Mouse (Mus musculus) heart, postnatal 0 days (tissue): ENCODE measurements at regions not wholly inside any gene's neighbourhood (a gene's known extent, or its start where the extent isn't known, plus 50 kb on each side); places are given as distances from the start of the nearest gene placed in this dataset.
A peak's percentile ranks its signal among the peaks of the same experiment; 100 is the strongest.

Experiments used
- ATAC-seq: fragments of 200-750 bp; cut with Nextera tagmentation; 2 replicates; pipeline ENCODE4 v1.8.0; 2017; ENCODE audit warnings: low read depth, moderate number of reproducible peaks, moderate library complexity; ENCODE audit not compliant: insufficient read depth
- DNase-seq: peaks from one replicate; pipeline ENCODE4 v3.0.0-alpha.2; 2016; ENCODE audit warnings: low spot score
- H3K27ac ChIP-seq: fragments of 300-500 bp; sonication (generic); 2 replicates; pipeline ENCODE4 v1.5.1; 2014; ENCODE audit warnings: low read depth, mild to moderate bottlenecking
- H3K27me3 ChIP-seq: fragments of 300-500 bp; sonication (generic); 2 replicates; pipeline ENCODE4 v1.6.1; 2014; ENCODE audit warnings: low read length, mixed read lengths; ENCODE audit not compliant: control insufficient read depth, insufficient read depth
- H3K36me3 ChIP-seq: fragments of 300-500 bp; sonication (generic); replicated peaks from 2 replicates; pipeline ENCODE4 v1.6.1; 2014; ENCODE audit warnings: low read length, mixed read lengths; ENCODE audit not compliant: control insufficient read depth, insufficient read depth
- H3K4me1 ChIP-seq: fragments of 300-500 bp; sonication (generic); 2 replicates; pipeline ENCODE4 v1.6.1; 2014; ENCODE audit warnings: antibody characterized with exemption; ENCODE audit not compliant: control insufficient read depth, insufficient read depth
- H3K4me2 ChIP-seq: fragments of 300-500 bp; sonication (generic); 2 replicates; pipeline ENCODE4 v1.6.1; 2014; ENCODE audit warnings: low read depth, mild to moderate bottlenecking, low read length, moderate library complexity
- H3K4me3 ChIP-seq: fragments of 300-500 bp; sonication (generic); 2 replicates; pipeline ENCODE4 v1.5.1; 2014; ENCODE audit warnings: low read depth, low read length
- H3K9ac ChIP-seq: fragments of 300-500 bp; sonication (generic); replicated peaks from 2 replicates; pipeline ENCODE4 v1.6.1; 2014; ENCODE audit warnings: low read depth, low read length, mixed read lengths
- H3K9me3 ChIP-seq: fragments of 300-500 bp; sonication (generic); replicated peaks from 2 replicates; pipeline ENCODE4 v1.6.1; 2016; ENCODE audit warnings: low read length; ENCODE audit not compliant: control insufficient read depth
- CTCF ChIP-seq: IDR thresholded peaks from 2 replicates; pipeline ENCODE4 v1.5.1; 2016; ENCODE audit warnings: antibody characterized with exemption, control low read depth, low read depth
- EP300 ChIP-seq: IDR thresholded peaks from 2 replicates; pipeline ENCODE4 v1.6.1; 2016; ENCODE audit warnings: antibody characterized with exemption, low read depth
- WGBS: fragments of 180-500 bp; shearing (Covaris S2); extraction: QIAGEN DNeasy Blood & Tissue Kit; methylation state at CpG from one replicate; pipeline ENCODE4 v1.1.7; 2014; 5-methylcytosine and 5-hydroxymethylcytosine counted together

GRCm38 (mm10) chr5:52051383-52052071 is 138.8 kb downstream of the Dhx15 start:
- H3K36me3 ChIP-seq = no peaks in the 10 kb centered on the region
- no peak for TF ChIP-seq EP300
- TF ChIP-seq CTCF = no peak
- 20% methylated on average over 10 of the region's 10 CpGs for WGBS
- no peak overlapping the region; the same call in 1 of the 2 replicates for H3K4me2 ChIP-seq
- no peak overlapping the region for H3K9ac ChIP-seq
- H3K4me1 ChIP-seq = peaks cover 6% of the 10 kb centered on the region; the same call in 1 of the 2 replicates
- H3K27me3 ChIP-seq = no peaks in the 10 kb centered on the region
- ATAC-seq = peak; percentile 90
- no peaks in the 10 kb centered on the region for H3K9me3 ChIP-seq
- no peak overlapping the region for H3K4me3 ChIP-seq
- DNase-seq = peak; percentile 78
- peak overlapping the region; percentile 68 for H3K27ac ChIP-seq

GRCm38 (mm10) chr5:52048790-52049189 is 141.5 kb downstream of the Dhx15 start:
- Histone ChIP-seq H3K4me2 (no peak overlapping the region), H3K9ac (no peak overlapping the region), H3K27ac (no peak overlapping the region), H3K36me3 (no peaks in the 10 kb centered on the region), H3K27me3 (no peaks in the 10 kb centered on the region), H3K4me1 (peaks cover 7% of the 10 kb centered on the region; the same call in 1 of the 2 replicates), H3K4me3 (no peak overlapping the region), H3K9me3 (no peaks in the 10 kb centered on the region)
- no peak for ATAC-seq
- DNase-seq = no peak
- 95% methylated on average over 1 of the region's 1 CpGs for WGBS
- TF ChIP-seq CTCF = no peak
- TF ChIP-seq EP300 = no peak

- no peak overlapping the region for H3K4me3 ChIP-seq
- no peak for TF ChIP-seq CTCF
- no peak for TF ChIP-seq EP300
- no peaks in the 10 kb centered on the region for H3K9me3 ChIP-seq
- WGBS = 18% methylated on average over 3 of the region's 3 CpGs
- no peak for DNase-seq
- H3K36me3 ChIP-seq = no peaks in the 10 kb centered on the region
- no peak overlapping the region for H3K4me2 ChIP-seq
- ATAC-seq = 0 out of 2 replicates have a peak, but pooled peaks have one; percentile 24
- H3K4me1 ChIP-seq = peaks cover 7% of the 10 kb centered on the region; the same call in 1 of the 2 replicates
- H3K27ac ChIP-seq = no peak overlapping the region
- H3K9ac ChIP-seq = no peak overlapping the region
- H3K27me3 ChIP-seq = no peaks in the 10 kb centered on the region
Observed at GRCm38 (mm10) chr5:52046704-52047103, 143.6 kb downstream of the Dhx15 start.

GRCm38 (mm10) chr5:52044101-52044500 is 146.2 kb downstream of the Dhx15 start:
- 43% methylated on average over 3 of the region's 3 CpGs for WGBS
- no peak overlapping the region for H3K9ac ChIP-seq
- peaks cover 16% of the 10 kb centered on the region; the same call in 1 of the 2 replicates for H3K4me1 ChIP-seq
- H3K27ac ChIP-seq = no peak overlapping the region
- H3K4me2 ChIP-seq = no peak overlapping the region
- H3K36me3 ChIP-seq = no peaks in the 10 kb centered on the region
- TF ChIP-seq CTCF (no peak), EP300 (no peak)
- no peak for DNase-seq
- no peaks in the 10 kb centered on the region for H3K9me3 ChIP-seq
- no peak for ATAC-seq
- no peaks in the 10 kb centered on the region for H3K27me3 ChIP-seq
- no peak overlapping the region for H3K4me3 ChIP-seq

- H3K36me3 ChIP-seq = no peaks in the 10 kb centered on the region
- no peak overlapping the region for H3K9ac ChIP-seq
- H3K9me3 ChIP-seq = no peaks in the 10 kb centered on the region
- H3K27me3 ChIP-seq = no peaks in the 10 kb centered on the region
- ATAC-seq (no peak), DNase-seq (no peak)
- H3K4me3 ChIP-seq = no peak overlapping the region
- no peak overlapping the region for H3K4me2 ChIP-seq
- peak overlapping the region; percentile 77; the same call in 1 of the 2 replicates for H3K27ac ChIP-seq
- TF ChIP-seq CTCF = no peak
- no peak for TF ChIP-seq EP300
- peaks cover 9% of the 10 kb centered on the region; the same call in 1 of the 2 replicates for H3K4me1 ChIP-seq
- WGBS = 84% methylated on average over 3 of the region's 3 CpGs
Observed at GRCm38 (mm10) chr5:52041447-52041846, 148.9 kb downstream of the Dhx15 start.
